Mouse (Mus musculus) small intestine, adult 2 months (tissue): ENCODE measurements around the gene Vps8. TPM values are rescaled to one million over a fixed set of nuclear protein-coding genes. Genes with fewer than 3 reads are reported as not detected.

Experiments used
- H3K27ac ChIP-seq: fragments of 200-500 bp; 2 replicates; pipeline ENCODE4 v1.5.1; 2012; ENCODE audit warnings: low read depth, low read length, control low read depth, inconsistent platforms; ENCODE audit not compliant: insufficient read depth
- H3K27me3 ChIP-seq: fragments of 200-500 bp; 2 replicates; pipeline ENCODE4 v1.6.1; 2012; ENCODE audit warnings: mild to moderate bottlenecking, moderate library complexity, low read length, inconsistent platforms; ENCODE audit not compliant: control insufficient read depth, insufficient read depth
- H3K36me3 ChIP-seq: fragments of 200-500 bp; 2 replicates; pipeline ENCODE4 v1.6.1; 2012; ENCODE audit warnings: mild to moderate bottlenecking, low read length, control low read depth, inconsistent platforms; ENCODE audit not compliant: control insufficient read depth, insufficient read depth
- H3K4me1 ChIP-seq: fragments of 200-500 bp; 2 replicates; pipeline ENCODE4 v1.6.1; 2012; ENCODE audit warnings: low read length, inconsistent platforms, mixed read lengths; ENCODE audit not compliant: control insufficient read depth, insufficient read depth, insufficient read length
- H3K4me3 ChIP-seq: fragments of 200-500 bp; 2 replicates; pipeline ENCODE4 v1.5.1; 2012; ENCODE audit warnings: low read depth, mild to moderate bottlenecking, control low read depth, inconsistent platforms, low read length, moderate library complexity
- CTCF ChIP-seq: fragments of 200-500 bp; IDR thresholded peaks from 2 replicates; pipeline ENCODE4 v1.5.1; 2012; ENCODE audit warnings: low read depth, mild to moderate bottlenecking, control low read depth, inconsistent platforms, low read length, moderate library complexity, mixed read lengths; ENCODE audit not compliant: insufficient replicate concordance, insufficient read length; ENCODE audit errors: extremely low read depth
- POLR2A ChIP-seq: fragments of 200-500 bp; IDR thresholded peaks from 2 replicates; pipeline ENCODE4 v1.6.1; 2012; ENCODE audit warnings: low read depth, mild to moderate bottlenecking, control low read depth, inconsistent platforms, low read length, moderate library complexity
- WGBS: fragments of 180-500 bp; shearing (Covaris S2); methylation state at CpG from one replicate; pipeline ENCODE4 v1.1.7; 2018; 5-methylcytosine and 5-hydroxymethylcytosine counted together
- polyA plus RNA-seq: library from polyadenylated mRNA; depleted of rRNA; stranded (reverse); fragments of >200 nt; gene quantifications from 2 replicates; pipeline ENCODE4 v1.2.3, GENCODE M21; 2012

The Vps8 gene
- polyA plus RNA-seq, 1 experiment, result 8.8 TPM

DNA sequence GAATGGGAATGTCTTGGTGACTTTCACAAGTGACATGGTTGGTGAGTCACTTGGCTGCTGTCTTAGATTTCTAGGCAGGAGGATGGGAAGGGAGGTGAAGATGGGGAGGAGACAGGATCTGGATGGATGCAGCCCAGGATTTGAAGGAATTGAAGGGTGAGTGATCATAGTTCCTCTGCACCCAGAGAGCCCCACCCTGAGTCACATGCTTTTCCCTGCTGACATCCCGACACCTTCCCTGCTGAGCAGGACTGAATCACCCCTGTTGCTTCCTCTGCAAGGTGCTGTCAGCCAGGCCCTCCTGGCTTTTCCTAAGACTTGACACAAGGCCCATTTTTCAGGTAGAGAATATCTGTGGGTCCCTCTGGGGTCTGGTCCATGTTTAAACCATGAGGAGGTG lies 41.4 kb upstream of the Vps8 start:
- Histone ChIP-seq H3K4me1 (peaks cover 8% of the 10 kb centered on the region; the same call in 1 of the 2 replicates), H3K4me3 (no peak overlapping the region), H3K36me3 (no peaks in the 10 kb centered on the region), H3K27me3 (no peaks in the 10 kb centered on the region), H3K27ac (no peak overlapping the region)
- no peak for TF ChIP-seq POLR2A
- TF ChIP-seq CTCF, result no peak
- WGBS, result 55% methylated on average over 1 of the region's 1 CpGs

DNA sequence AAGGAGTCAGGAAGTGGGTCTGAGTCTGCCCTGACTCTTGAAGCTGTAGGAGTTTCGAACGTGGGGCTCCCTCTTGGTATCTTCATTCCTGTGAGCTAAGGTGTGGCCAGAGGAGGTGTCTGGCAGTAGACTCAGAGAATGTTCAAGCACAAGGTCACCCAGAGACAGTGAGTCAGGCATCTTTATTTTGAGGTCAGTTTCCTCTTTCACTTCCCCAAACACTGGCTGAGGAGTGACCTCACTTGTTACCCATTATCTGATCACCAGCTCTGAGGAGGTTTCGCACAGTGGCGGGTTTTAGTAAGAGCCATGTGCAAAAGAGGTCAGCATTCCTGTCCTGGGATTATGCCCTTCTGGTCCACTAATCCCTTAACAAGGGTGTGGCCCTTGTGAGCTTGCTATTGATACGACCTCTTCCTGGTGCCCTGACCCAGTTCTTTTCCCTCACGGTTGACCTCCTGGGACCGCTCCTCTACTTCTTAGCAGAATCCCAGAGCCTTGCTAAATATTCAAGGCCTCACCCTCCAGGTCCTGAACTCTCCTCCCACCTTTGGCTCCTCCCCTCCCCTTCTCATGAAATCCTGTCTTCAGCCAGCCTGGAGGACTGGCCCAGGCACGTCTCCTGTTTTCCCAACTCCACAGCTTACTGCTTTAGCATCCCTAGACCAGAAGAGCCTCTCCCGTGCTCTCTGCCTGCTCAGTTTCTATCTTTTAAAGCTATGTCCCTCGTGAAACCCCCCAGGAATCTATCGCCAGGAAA lies 40.6 kb upstream of the Vps8 start:
- no peak for TF ChIP-seq CTCF
- TF ChIP-seq POLR2A, result no peak
- Histone ChIP-seq H3K36me3 (no peaks in the 10 kb centered on the region), H3K27ac (peak overlapping the region; percentile 35; the same call in 1 of the 2 replicates), H3K4me3 (no peak overlapping the region), H3K4me1 (peaks cover 4% of the 10 kb centered on the region; the same call in 1 of the 2 replicates), H3K27me3 (no peaks in the 10 kb centered on the region)
- WGBS, result 56% methylated on average over 11 of the region's 11 CpGs

DNA sequence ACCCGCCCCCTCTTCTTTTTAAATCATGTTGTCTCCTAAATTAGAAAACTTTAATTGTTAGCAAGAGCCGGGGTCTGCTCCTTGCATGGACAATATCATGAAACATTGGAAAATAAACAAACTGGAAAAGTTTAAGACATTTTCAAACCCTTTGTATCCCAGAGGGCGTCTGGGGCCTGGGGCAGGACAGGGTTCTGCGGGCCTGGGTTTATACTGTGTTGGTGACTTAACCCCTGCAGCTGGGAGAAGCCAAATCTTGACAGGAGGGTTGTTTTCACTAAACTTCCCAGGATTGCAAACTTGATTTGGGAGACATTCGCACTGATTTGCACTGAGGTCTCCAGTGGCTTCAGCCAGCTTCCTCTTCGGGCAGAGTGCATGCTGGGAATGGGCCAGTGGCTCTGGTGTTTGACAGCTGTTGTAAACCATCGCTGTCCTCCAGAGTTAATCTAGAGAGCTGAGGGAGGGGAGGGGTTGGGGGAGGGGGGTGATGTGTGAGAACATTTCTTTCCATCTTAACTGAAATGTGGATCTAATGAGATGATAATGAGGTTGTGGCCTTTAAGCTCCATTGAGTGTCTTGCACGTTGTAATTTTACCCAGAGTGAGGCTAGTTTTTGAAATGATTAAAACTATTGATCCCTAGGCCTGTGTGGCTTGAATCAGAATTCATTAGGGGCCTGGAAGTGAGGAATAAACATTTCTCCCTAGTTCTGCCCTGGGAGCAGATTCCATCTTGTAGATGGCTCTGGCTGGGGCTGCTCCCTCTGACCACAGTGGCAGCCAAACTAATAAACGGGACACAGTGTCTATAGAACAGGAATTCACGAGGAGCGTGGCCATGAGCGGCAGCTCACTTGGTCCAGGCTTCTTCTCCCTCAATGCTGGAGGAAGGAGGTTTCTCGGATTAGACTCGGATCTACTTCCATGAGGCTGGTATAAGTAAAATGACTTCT lies 36.7 kb upstream of the Vps8 start:
- Histone ChIP-seq H3K36me3 (no peaks in the 10 kb centered on the region), H3K4me3 (no peak overlapping the region), H3K4me1 (peaks cover 4% of the 10 kb centered on the region; the same call in 1 of the 2 replicates), H3K27ac (no peak overlapping the region), H3K27me3 (no peaks in the 10 kb centered on the region)
- WGBS, result 76% methylated on average over 14 of the region's 14 CpGs
- TF ChIP-seq POLR2A (no peak), CTCF (no peak)

DNA sequence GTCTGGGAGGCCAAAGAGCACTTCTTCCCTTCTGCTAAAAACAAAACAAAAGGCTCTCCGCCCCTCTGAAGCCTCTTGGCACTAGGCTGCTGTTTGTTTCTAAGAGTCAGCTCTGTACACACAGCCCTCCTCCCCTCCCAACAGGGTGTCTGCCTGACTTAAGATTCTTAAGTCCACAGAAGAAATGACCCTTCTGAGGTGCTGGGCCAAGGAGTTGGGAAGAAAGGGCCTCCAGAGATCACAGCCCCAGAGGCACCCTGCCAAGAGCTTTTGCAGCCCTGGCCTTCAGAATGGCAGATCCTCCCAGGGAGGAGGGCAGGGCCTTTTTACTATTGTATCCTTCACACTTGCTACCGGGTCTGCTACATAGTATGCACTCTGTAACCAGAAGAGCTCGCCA lies 33.6 kb upstream of the Vps8 start:
- H3K4me1 ChIP-seq, result no peaks in the 10 kb centered on the region; the same call in 1 of the 2 replicates
- TF ChIP-seq CTCF (no peak), POLR2A (no peak)
- WGBS, result 44% methylated on average over 3 of the region's 3 CpGs
- H3K27ac ChIP-seq, result no peak overlapping the region
- no peaks in the 10 kb centered on the region for H3K27me3 ChIP-seq
- no peak overlapping the region for H3K4me3 ChIP-seq
- H3K36me3 ChIP-seq, result no peaks in the 10 kb centered on the region

DNA sequence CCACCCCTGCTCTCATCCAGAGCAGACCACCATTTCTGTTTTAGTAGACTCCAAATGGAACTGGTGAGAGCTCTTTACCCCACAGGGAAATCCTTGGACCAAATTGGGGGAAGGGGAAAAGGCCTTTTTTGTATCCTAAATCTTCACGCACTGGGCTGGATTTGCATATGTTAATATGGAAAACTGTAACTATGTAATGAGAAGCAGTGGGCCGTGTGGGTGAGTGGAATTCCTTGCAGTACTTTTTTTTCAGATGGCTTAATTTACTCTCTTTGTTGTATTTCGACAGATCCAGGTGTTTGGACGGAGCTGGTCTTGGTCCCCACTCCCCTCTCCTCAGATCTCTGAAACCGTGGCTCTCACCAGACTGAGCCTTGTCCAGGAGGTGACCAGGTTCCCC lies 32.2 kb upstream of the Vps8 start:
- 92% methylated on average over 5 of the region's 5 CpGs for WGBS

GRCm38 (mm10) chr16:21392099-21392498 lies 30.8 kb upstream of the Vps8 start:
- H3K27ac ChIP-seq, result no peak overlapping the region
- H3K4me1 ChIP-seq, result no peaks in the 10 kb centered on the region
- no peak for TF ChIP-seq POLR2A
- TF ChIP-seq CTCF, result peak; percentile 44; the same call in 1 of the 2 replicates
- no peaks in the 10 kb centered on the region for H3K27me3 ChIP-seq
- WGBS, result 69% methylated on average over 6 of the region's 6 CpGs
- H3K4me3 ChIP-seq, result no peak overlapping the region
- no peaks in the 10 kb centered on the region for H3K36me3 ChIP-seq

More for the DNA sequence above, 32.2 kb upstream of the Vps8 start:
- H3K4me3 ChIP-seq, result no peak overlapping the region
- H3K27ac ChIP-seq, result no peak overlapping the region
- no peaks in the 10 kb centered on the region for H3K36me3 ChIP-seq
- no peaks in the 10 kb centered on the region for H3K27me3 ChIP-seq
- TF ChIP-seq POLR2A, result no peak
- no peak for TF ChIP-seq CTCF
- H3K4me1 ChIP-seq, result no peaks in the 10 kb centered on the region
